Mouse (Mus musculus) frontal cortex, adult 2 months (tissue): ENCODE measurements around the gene Theg. TPM values are rescaled to one million over a fixed set of nuclear protein-coding genes. Genes with fewer than 3 reads are reported as not detected.

Source experiments
- DNase-seq, 2 experiments: peaks; one replicate each; pipeline ENCODE4 v3.0.0; 2022; ENCODE audit warnings: low spot score in 1 of 2; ENCODE audit errors: extremely low spot score in 1 of 2
- polyA plus RNA-seq: library from polyadenylated mRNA; depleted of rRNA; stranded (reverse); fragments of >200 nt; gene quantifications from 2 replicates; pipeline ENCODE4 v1.2.3, GENCODE M21; 2012; rRNA removed

Theg gene
- polyA plus RNA-seq, 1 experiment, result 2.0 TPM

GRCm38 (mm10) chr10:79538873-79539272 is 48.3 kb downstream of the Theg start:
- DNase-seq, result no peak

- DNase-seq, result no peak
Observed at GRCm38 (mm10) chr10:79538323-79538722, 48.8 kb downstream of the Theg start.

- no peak for DNase-seq
Observed at GRCm38 (mm10) chr10:79537781-79538180, 49.4 kb downstream of the Theg start.

- no peak for DNase-seq
Observed at GRCm38 (mm10) chr10:79537271-79537670, 49.9 kb downstream of the Theg start.

GRCm38 (mm10) chr10:79536461-79537080 is 50.6 kb downstream of the Theg start:
- no peak for DNase-seq

GRCm38 (mm10) chr10:79535431-79535830 is 51.7 kb downstream of the Theg start:
- DNase-seq, result no peak

GRCm38 (mm10) chr10:79534426-79534825 is 52.7 kb downstream of the Theg start:
- DNase-seq, result no peak

- peak in 1 of 2 experiments; percentile 34 for DNase-seq
Observed at GRCm38 (mm10) chr10:79533126-79533911, 53.8 kb downstream of the Theg start, which contains the start of gene Plpp2. Plpp2 (minus strand) TSS chr10:79533796.

- no peak for DNase-seq
Observed at GRCm38 (mm10) chr10:79532678-79533077, 54.5 kb downstream of the Theg start.

- no peak for DNase-seq
Observed at GRCm38 (mm10) chr10:79531593-79531992, 55.5 kb downstream of the Theg start.

- no peak for DNase-seq
Observed at GRCm38 (mm10) chr10:79530721-79531120, 56.4 kb downstream of the Theg start.

GRCm38 (mm10) chr10:79530241-79530640 is 56.9 kb downstream of the Theg start:
- DNase-seq, result no peak

- DNase-seq, result no peak
Observed at GRCm38 (mm10) chr10:79528081-79528480, 59.0 kb downstream of the Theg start.

GRCm38 (mm10) chr10:79527453-79527845 is 59.7 kb downstream of the Theg start:
- no peak for DNase-seq

GRCm38 (mm10) chr10:79526661-79527452 is 60.3 kb downstream of the Theg start:
- DNase-seq, result no peak

Other genes starting within 250 kb of the Theg start
- not detected in 2 replicates for gene Vmn2r82, start 230.8 kb downstream of the Theg start, polyA plus RNA-seq
- not detected in 2 replicates for gene Vmn2r83, start 118.6 kb downstream of the Theg start, polyA plus RNA-seq
- 2.6 and 3.5 TPM in 2 replicates for gene Plpp2, start 53.5 kb downstream of the Theg start, polyA plus RNA-seq
- 84.8 and 89.0 TPM in 2 replicates for gene Mier2, start 32.1 kb downstream of the Theg start, polyA plus RNA-seq
- 9.8 and 11.3 TPM in 2 replicates for gene C2cd4c, start 26.7 kb upstream of the Theg start, polyA plus RNA-seq
- 54.1 and 63.1 TPM in 2 replicates for gene Shc2, start 50.6 kb upstream of the Theg start, polyA plus RNA-seq
- 0.22 and 0.25 TPM in 2 replicates for gene Odf3l2, start 58.4 kb upstream of the Theg start, polyA plus RNA-seq
- not detected in 2 replicates for gene Madcam1, start 77.2 kb upstream of the Theg start, polyA plus RNA-seq
- gene Tpgs1, start 82.0 kb upstream of the Theg start, polyA plus RNA-seq, result 89.4 and 92.3 TPM in 2 replicates
- 96.3 and 111 TPM in 2 replicates for gene Cdc34, start 94.9 kb upstream of the Theg start, polyA plus RNA-seq
- gene Gzmm, start 101.7 kb upstream of the Theg start, polyA plus RNA-seq, result 1.8 and 2.1 TPM in 2 replicates
- gene Bsg, start 117.2 kb upstream of the Theg start, polyA plus RNA-seq, result 1,126 and 1,227 TPM in 2 replicates
- 119 and 124 TPM in 2 replicates for gene Hcn2, start 129.3 kb upstream of the Theg start, polyA plus RNA-seq
- 60.7 and 62.2 TPM in 2 replicates for gene Polrmt, start 159.2 kb upstream of the Theg start, polyA plus RNA-seq
- 6.2 and 6.9 TPM in 2 replicates for gene Fgf22, start 167.7 kb upstream of the Theg start, polyA plus RNA-seq
- 140 and 166 TPM in 2 replicates for gene Rnf126, start 179.6 kb upstream of the Theg start, polyA plus RNA-seq
- gene Fstl3, start 189.9 kb upstream of the Theg start, polyA plus RNA-seq, result 5.6 and 7.0 TPM in 2 replicates
- gene Prss57, start 203.6 kb upstream of the Theg start, polyA plus RNA-seq, result 1.00 and 1.1 TPM in 2 replicates
- gene Palm, start 206.2 kb upstream of the Theg start, polyA plus RNA-seq, result 325 and 370 TPM in 2 replicates
- 0.40 and 0.71 TPM in 2 replicates for gene Misp, start 233.7 kb upstream of the Theg start, polyA plus RNA-seq